Mouse (Mus musculus) hindbrain, embryonic 10.5 days (tissue): ENCODE measurements around the gene Ccm2. TPM values are rescaled to one million over a fixed set of nuclear protein-coding genes. Genes with fewer than 3 reads are reported as not detected.
A peak's percentile ranks its signal among the peaks of the same experiment; 100 is the strongest.

ENCODE experiments used
- DNase-seq: peaks from one replicate; pipeline ENCODE4 v3.0.0-alpha.2; 2017; ENCODE audit warnings: low spot score
- H3K27ac ChIP-seq: fragments of 300-500 bp; sonication (generic); 2 replicates; pipeline ENCODE4 v1.5.1; 2016; ENCODE audit warnings: mild to moderate bottlenecking, moderate library complexity
- H3K27me3 ChIP-seq: fragments of 300-500 bp; sonication (generic); 2 replicates; pipeline ENCODE4 v1.6.1; 2016; ENCODE audit warnings: mild to moderate bottlenecking; ENCODE audit not compliant: poor library complexity, insufficient read depth, severe bottlenecking
- H3K36me3 ChIP-seq: fragments of 300-500 bp; sonication (generic); 2 replicates; pipeline ENCODE4 v1.6.1; 2016; ENCODE audit warnings: mild to moderate bottlenecking, moderate library complexity
- H3K4me1 ChIP-seq: fragments of 300-500 bp; sonication (generic); replicated peaks from 2 replicates; pipeline ENCODE4 v1.6.1; 2016; ENCODE audit warnings: mild to moderate bottlenecking
- H3K4me3 ChIP-seq: fragments of 300-500 bp; sonication (generic); 2 replicates; pipeline ENCODE4 v1.5.1; 2016; ENCODE audit warnings: mild to moderate bottlenecking, moderate library complexity
- H3K9me3 ChIP-seq: fragments of 300-500 bp; sonication (generic); 2 replicates; pipeline ENCODE4 v1.6.1; 2016; ENCODE audit warnings: mild to moderate bottlenecking, moderate library complexity
- WGBS: fragments of 180-500 bp; shearing (Covaris S2); methylation state at CpG from one replicate; pipeline ENCODE4 v1.1.7; 2016; 5-methylcytosine and 5-hydroxymethylcytosine counted together
- polyA plus RNA-seq: library from polyadenylated mRNA; unstranded; fragments of >200 nt; fragmentation: Nextera tagmentation; extraction: Ambion mirVana; gene quantifications from 2 replicates; pipeline ENCODE4 v1.2.1, GENCODE M21; 2016

The Ccm2 gene
- polyA plus RNA-seq, 1 experiment from 2014 or later: 112 TPM

DNA sequence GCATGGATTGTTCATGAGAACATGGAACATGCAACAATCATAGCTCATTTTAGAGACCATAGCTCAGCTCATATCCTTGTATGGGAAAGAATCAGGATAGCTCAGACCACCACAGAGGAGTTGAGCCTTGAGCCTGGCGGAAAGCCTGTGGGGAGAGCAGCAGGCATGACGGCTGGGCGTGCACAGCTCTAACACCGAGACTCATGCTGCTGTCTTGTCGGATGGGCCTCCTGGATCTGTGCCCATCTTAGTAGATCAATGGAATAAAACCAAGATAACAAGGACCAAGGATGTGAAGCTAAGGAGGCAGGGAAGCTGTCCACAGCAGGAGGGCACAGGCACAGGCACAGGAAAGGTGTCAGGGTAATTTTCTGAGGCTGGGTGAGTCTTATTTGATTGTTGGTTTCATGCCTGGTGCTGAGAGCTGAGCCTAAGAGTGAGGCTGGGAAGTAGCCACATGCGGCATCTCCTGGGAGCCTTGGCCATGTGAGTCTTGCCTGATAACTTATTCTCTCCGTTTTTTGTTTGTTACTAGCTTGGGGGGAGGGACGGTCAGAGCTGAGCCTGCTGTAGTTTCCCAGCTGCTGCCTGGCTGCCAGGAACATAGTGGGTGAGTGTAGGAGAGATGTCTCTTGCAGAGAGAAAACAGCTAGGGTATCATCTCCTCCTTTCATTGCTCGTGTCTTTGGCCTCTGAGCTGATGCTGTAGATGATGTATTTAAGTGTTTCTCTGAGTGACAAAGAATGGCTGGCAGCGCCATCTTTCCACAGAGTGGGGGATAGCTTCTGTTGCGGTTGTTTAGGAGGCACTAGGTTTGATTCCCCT lies 22.1 kb downstream of the Ccm2 start:
- no peak for DNase-seq

DNA sequence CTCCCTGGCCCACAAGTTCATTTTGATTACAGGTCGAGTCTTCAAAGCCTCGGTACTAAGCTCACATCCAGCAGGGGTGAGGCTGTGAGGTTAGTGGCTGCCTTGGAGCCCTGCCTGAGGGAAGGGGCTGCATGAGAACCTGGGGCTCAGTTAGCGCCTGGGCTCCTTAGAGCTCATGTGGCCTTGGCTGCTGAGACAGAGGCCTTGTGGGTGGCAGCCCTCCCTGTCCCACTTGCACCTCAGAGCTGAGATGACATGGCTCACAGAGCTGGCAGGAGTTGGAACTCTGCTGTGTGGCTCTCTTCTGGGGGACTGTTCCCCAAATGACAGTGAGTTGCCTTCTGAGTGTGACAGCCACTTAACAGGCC lies 22.7 kb downstream of the Ccm2 start:
- 69% methylated on average over 3 of the region's 3 CpGs for WGBS
- peaks cover 70% of the 10 kb centered on the region for H3K36me3 ChIP-seq
- peak overlapping the region; percentile 36; the same call in 1 of the 2 replicates for H3K27ac ChIP-seq
- H3K4me1 ChIP-seq: peaks cover 10% of the 10 kb centered on the region
- H3K9me3 ChIP-seq: no peaks in the 10 kb centered on the region
- H3K4me3 ChIP-seq: no peak overlapping the region
- no peaks in the 10 kb centered on the region for H3K27me3 ChIP-seq
- no peak for DNase-seq

More for the DNA sequence above, 22.1 kb downstream of the Ccm2 start:
- Histone ChIP-seq H3K27me3 (no peaks in the 10 kb centered on the region), H3K36me3 (peaks cover 72% of the 10 kb centered on the region), H3K27ac (peak overlapping the region; percentile 36; the same call in 1 of the 2 replicates), H3K4me1 (peaks cover 10% of the 10 kb centered on the region), H3K4me3 (no peak overlapping the region), H3K9me3 (no peaks in the 10 kb centered on the region)
- WGBS: 72% methylated on average over 11 of the region's 11 CpGs

DNA sequence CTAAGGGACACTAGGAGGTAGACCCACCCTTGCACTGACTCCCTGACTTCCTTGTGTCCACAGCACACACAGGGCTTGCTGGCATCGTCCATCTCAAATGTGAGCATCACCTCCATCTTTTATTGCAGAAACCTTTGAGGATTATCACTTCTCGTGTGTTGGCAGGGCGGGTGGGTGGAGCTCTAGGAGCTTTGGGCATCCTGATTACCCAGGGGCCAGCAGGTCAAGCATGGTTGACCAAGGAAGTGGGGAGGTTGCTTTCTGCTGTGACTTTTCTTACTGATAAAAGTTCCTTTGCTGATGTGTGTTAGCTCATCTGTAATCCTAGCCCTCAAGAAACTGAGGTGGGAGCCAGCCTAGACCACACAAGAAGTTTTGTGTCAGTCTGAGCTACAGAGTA lies 29.5 kb downstream of the Ccm2 start:
- no peaks in the 10 kb centered on the region for H3K27me3 ChIP-seq
- no peak overlapping the region for H3K27ac ChIP-seq
- no peak for DNase-seq
- no peaks in the 10 kb centered on the region for H3K9me3 ChIP-seq
- no peak overlapping the region for H3K4me3 ChIP-seq
- peaks cover 4% of the 10 kb centered on the region; the same call in 1 of the 2 replicates for H3K4me1 ChIP-seq
- peaks cover 79% of the 10 kb centered on the region for H3K36me3 ChIP-seq
- 93% methylated on average over 3 of the region's 3 CpGs for WGBS

DNA sequence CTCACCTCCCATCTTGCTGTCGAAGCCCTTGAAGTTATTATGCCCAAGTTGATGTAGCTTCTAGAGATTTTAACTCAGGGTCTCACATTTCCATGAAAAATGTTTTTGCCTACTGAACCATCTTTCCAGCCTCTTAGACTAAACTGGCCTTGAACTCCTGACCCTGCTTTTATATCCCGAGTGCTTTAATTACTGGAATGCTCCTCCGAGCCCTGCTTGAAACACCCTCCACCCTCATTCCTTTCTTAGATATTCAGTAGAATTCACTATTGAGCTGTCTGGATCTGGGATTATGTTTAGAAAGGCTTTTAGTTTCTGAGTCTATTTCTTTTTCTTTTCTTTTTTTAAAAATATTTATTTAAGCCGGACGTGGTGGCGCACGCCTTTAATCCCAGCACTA lies 32.7 kb downstream of the Ccm2 start:
- 91% methylated on average over 7 of the region's 7 CpGs for WGBS
- no peak for DNase-seq
- Histone ChIP-seq H3K36me3 (peaks cover 72% of the 10 kb centered on the region), H3K4me3 (no peak overlapping the region), H3K27me3 (no peaks in the 10 kb centered on the region), H3K9me3 (no peaks in the 10 kb centered on the region), H3K27ac (no peak overlapping the region), H3K4me1 (peaks cover 4% of the 10 kb centered on the region; the same call in 1 of the 2 replicates)

DNA sequence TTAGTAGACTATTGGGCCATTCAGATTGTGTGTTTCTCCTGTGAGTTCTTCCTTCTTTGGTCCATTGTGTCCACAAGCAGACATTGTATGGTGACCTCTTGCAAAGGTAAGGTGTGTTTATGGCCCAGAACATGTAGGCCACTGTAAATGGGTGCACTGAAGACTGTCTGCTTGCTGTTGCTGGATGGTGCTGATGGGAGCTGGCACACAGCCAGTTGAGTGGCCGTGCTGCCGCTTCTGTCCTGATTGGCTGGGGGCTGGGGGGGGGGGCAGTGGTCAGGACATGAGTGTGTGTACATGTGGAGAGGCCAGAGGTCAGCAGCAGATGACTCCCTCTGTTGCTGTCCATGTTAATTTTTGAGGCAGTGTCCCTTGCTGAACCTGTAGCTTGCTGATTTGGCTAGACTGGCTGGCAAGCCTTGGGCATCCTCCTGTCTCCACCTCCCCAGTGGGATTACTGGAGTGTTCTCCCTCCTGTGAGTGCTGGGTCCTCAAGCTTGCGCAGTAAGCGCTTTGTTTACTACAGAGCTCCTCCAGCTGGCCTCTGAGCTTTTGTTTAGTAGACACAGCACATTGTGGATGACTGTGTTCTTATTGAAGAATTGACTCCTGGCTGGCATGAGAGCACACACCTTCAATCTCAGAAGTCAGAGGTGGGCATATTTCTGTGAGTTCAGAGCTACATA lies 33.5 kb downstream of the Ccm2 start:
- 85% methylated on average over 4 of the region's 4 CpGs for WGBS
- DNase-seq: no peak
- no peak overlapping the region for H3K27ac ChIP-seq
- H3K36me3 ChIP-seq: peaks cover 78% of the 10 kb centered on the region
- no peaks in the 10 kb centered on the region for H3K27me3 ChIP-seq
- H3K4me1 ChIP-seq: peaks cover 4% of the 10 kb centered on the region; the same call in 1 of the 2 replicates
- no peak overlapping the region for H3K4me3 ChIP-seq
- H3K9me3 ChIP-seq: no peaks in the 10 kb centered on the region

DNA sequence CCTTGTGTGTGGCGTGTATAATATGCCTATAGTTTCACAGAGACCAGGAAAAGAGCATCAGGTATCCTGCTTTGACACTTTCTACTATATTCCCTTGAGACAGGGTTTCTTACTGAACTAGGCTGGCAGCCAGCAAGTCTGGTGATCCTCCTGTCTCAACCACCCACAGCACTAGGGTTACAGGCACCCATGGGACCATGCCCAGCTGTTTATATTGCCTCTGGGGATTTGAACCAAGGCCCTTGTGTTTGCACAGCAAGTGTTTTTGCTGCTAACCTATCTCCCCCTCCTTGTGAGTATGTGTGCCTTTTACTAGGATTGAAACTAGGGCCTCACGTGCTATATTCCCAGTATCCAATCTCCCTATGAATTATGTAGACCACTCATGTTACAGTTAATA lies 34.9 kb downstream of the Ccm2 start:
- no peak overlapping the region for H3K27ac ChIP-seq
- no peaks in the 10 kb centered on the region for H3K9me3 ChIP-seq
- WGBS: 92% methylated on average over 2 of the region's 2 CpGs
- H3K36me3 ChIP-seq: peaks cover 78% of the 10 kb centered on the region
- H3K4me3 ChIP-seq: no peak overlapping the region
- DNase-seq: no peak
- H3K27me3 ChIP-seq: no peaks in the 10 kb centered on the region
- peaks cover 4% of the 10 kb centered on the region; the same call in 1 of the 2 replicates for H3K4me1 ChIP-seq

DNA sequence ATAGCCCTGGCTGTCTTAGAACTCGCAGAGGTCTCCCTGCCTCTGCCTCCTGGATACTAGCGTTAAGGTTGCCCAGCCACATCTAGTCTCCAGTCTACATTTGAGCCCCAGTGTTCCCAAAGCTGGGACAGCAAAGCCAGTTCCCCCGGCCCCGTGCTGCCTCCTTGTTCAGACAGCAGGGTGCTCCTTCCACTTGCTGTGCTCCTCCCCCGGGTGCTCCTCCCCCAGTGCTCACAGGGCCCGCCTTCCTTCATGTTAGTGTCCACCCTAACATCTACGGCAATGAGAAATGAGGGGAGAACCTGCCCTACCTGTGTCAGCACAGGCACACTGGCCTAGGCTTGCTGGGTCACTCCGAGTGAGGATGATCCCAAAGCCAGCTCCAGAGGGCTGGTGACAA lies 39.1 kb downstream of the Ccm2 start:
- Histone ChIP-seq H3K4me1 (no peaks in the 10 kb centered on the region), H3K27ac (no peak overlapping the region), H3K4me3 (no peak overlapping the region), H3K27me3 (no peaks in the 10 kb centered on the region), H3K9me3 (no peaks in the 10 kb centered on the region), H3K36me3 (peaks cover 83% of the 10 kb centered on the region)
- no peak for DNase-seq
- WGBS: 93% methylated on average over 8 of the region's 8 CpGs

DNA sequence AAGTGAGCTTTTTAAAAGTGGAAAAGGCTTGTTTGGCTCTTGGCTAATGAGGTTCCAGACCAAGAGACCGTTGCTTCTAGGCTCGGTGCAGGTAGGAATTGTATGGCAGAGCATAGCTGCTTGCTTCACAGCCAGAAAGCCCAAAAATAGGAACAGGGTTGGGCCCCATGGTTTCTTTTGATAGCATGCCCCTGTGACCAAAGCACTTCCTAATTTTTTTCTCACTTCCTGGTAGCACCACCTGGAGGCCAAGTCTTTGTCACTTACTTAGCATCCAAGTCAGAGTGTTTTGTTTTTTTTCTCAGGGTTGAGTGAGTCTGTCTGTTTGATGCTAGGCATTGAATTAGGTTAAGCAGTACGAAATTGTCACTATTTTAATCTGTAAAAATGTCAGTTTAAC lies 40.0 kb downstream of the Ccm2 start:
- H3K4me1 ChIP-seq: no peaks in the 10 kb centered on the region
- H3K9me3 ChIP-seq: no peaks in the 10 kb centered on the region
- WGBS: 91% methylated on average over 3 of the region's 3 CpGs
- H3K27ac ChIP-seq: no peak overlapping the region
- H3K4me3 ChIP-seq: no peak overlapping the region
- DNase-seq: no peak
- H3K27me3 ChIP-seq: no peaks in the 10 kb centered on the region
- peaks cover 87% of the 10 kb centered on the region for H3K36me3 ChIP-seq

DNA sequence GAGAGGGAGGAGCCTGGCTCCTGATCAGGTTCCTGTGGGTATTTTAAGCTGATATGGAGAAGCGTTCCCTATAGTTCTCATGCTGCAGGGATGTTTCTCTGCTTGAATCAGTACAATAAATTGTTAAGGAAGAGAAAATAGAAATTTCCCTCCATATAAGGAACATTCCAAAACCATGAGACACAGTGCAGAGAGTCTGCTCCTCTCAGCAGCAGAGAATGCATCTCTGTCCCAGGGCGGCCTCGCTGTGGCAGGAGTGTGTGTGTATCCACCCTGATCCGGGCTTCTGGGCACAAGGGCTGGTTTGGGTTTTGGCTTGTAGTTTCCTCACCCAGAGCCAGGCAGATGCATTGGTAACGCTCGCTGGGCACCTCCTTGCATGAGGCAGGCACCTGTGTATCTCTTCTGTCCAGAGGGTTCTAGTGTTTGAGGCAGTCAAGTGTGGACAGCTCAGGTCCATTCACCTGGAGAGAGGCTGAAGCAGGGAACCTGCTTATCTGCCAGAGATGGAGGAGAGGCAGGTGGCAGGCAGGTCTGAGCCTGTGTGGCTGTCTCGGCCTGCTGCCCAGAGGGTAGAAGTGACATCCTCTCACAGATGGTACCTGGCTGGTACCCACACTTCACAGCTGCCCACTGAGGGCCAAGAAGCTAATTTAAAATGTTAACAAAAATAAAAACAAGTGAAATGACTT lies 40.7 kb downstream of the Ccm2 start:
- Histone ChIP-seq H3K27me3 (no peaks in the 10 kb centered on the region), H3K4me3 (no peak overlapping the region), H3K27ac (no peak overlapping the region), H3K9me3 (no peaks in the 10 kb centered on the region), H3K36me3 (peaks cover 94% of the 10 kb centered on the region), H3K4me1 (no peaks in the 10 kb centered on the region)
- no peak for DNase-seq
- WGBS: 96% methylated on average over 7 of the region's 7 CpGs

DNA sequence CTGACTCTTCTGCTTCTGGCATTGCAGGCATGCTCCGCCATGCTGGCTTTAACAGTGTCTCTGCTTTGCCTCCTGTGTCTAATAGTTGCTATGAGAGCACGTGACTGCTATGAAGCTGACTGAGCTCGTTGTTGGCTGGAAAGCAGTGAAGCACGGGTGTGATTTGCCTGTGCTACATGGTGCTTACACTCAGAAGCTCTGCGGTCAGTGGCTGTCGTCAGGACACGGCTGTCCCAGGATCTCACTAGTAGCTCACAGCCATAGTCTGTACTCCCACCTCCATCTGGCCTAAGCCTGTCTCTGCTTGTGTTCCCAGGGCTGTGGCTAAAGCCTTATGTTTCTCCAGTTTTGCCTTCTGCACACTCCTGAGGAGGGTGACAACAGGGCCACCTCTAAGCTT lies 41.6 kb downstream of the Ccm2 start:
- H3K27ac ChIP-seq: no peak overlapping the region
- no peak overlapping the region for H3K4me3 ChIP-seq
- no peaks in the 10 kb centered on the region for H3K4me1 ChIP-seq
- no peaks in the 10 kb centered on the region for H3K9me3 ChIP-seq
- peaks cover 96% of the 10 kb centered on the region for H3K36me3 ChIP-seq
- no peaks in the 10 kb centered on the region for H3K27me3 ChIP-seq
- no peak for DNase-seq
- WGBS: 93% methylated on average over 7 of the region's 7 CpGs

DNA sequence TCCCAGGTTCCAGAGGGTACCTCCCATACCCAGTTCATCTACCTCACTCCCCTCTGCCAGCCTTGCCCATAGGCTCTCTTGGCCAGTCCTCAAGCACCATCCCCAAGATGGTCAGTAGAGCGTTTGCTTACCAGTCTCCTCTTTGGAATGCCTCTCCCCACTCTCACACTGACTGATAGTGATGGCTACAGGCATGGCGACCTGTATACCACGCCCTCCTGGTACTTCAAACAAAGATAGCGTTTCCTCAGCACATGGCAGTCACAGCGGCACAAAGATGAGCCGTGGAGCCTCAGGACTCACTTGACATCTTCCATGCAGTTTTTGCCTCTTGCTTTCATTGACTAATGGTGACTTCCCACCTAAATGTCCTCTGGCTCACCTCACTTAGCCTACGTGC lies 43.2 kb downstream of the Ccm2 start:
- no peaks in the 10 kb centered on the region for H3K4me1 ChIP-seq
- H3K9me3 ChIP-seq: no peaks in the 10 kb centered on the region

DNA sequence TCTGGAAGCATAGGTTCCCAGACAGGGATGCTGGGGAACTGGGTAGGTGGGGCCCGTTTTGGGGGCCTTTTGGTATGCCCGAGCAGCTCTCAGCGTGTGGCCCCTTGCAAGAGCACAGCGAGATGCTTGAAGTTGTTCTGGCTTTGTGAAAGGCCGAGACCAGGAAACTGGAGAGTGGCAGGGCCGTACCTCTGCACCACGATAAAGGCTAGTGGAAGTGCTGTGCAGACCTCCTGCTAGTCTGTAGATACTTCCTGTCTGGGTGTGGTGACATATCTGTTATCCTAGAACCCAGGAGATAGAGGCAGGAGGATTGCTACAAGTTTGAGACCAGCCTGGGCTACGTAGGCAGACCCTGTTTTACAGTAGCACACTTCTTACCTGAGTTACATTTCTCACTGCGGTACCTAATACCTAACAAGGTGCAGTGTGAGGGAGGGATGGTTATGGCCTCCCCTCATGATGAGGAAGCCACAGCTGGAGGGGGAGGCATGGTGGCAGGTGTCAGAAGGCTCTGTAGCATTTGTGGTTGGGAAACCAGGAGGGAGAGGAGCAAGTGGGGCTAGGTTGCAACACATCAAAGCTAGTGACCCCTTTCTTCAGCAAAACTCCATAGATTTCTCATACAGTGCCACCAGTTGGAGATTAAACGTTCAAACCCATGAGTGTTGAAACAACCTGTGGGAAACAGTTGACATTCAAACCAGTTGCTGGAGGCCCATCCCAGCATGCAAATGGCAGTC lies 44.4 kb downstream of the Ccm2 start:
- no peak for DNase-seq
- Histone ChIP-seq H3K4me3 (no peak overlapping the region), H3K36me3 (peaks cover 97% of the 10 kb centered on the region), H3K27me3 (no peaks in the 10 kb centered on the region), H3K9me3 (no peaks in the 10 kb centered on the region), H3K27ac (no peak overlapping the region), H3K4me1 (no peaks in the 10 kb centered on the region)
- 84% methylated on average over 10 of the region's 10 CpGs for WGBS

More for the DNA sequence above, 43.2 kb downstream of the Ccm2 start:
- Histone ChIP-seq H3K4me3 (no peak overlapping the region), H3K27me3 (no peaks in the 10 kb centered on the region), H3K27ac (no peak overlapping the region), H3K36me3 (peaks cover 97% of the 10 kb centered on the region)
- no peak for DNase-seq
- WGBS: 92% methylated on average over 7 of the region's 7 CpGs
